Mouse (Mus musculus) heart, adult 2 months (tissue): ENCODE results near the gene Tcf7l1. TPM values are rescaled to one million over a fixed set of nuclear protein-coding genes. Genes with fewer than 3 reads are reported as not detected.

Experiments used
- DNase-seq, 2 experiments: peaks; one replicate each; pipeline ENCODE4 v3.0.0; 2021
- H3K27ac ChIP-seq: fragments of 200-600 bp; 2 replicates; pipeline ENCODE4 v1.8.1; 2022
- H3K27me3 ChIP-seq: fragments of 200-500 bp; 2 replicates; pipeline ENCODE4 v1.6.1; 2012; ENCODE audit warnings: mild to moderate bottlenecking, low read length, inconsistent platforms, mixed read lengths; ENCODE audit not compliant: control insufficient read depth, insufficient read depth
- H3K36me3 ChIP-seq: fragments of 200-500 bp; 2 replicates; pipeline ENCODE4 v1.6.1; 2012; ENCODE audit warnings: low read length, inconsistent platforms; ENCODE audit not compliant: control insufficient read depth, insufficient read depth
- H3K4me1 ChIP-seq: fragments of 200-500 bp; 2 replicates; pipeline ENCODE4 v1.6.1; 2011; ENCODE audit warnings: low read length; ENCODE audit not compliant: control insufficient read depth, insufficient read depth
- H3K4me3 ChIP-seq: fragments of 200-600 bp; 2 replicates; pipeline ENCODE4 v1.8.1; 2022
- H3K79me2 ChIP-seq: fragments of 200-500 bp; replicated peaks from 2 replicates; pipeline ENCODE4 v1.6.1; 2012; ENCODE audit warnings: mild to moderate bottlenecking, inconsistent platforms, low read length, moderate library complexity, mixed read lengths; ENCODE audit not compliant: control insufficient read depth, insufficient read depth
- H3K9ac ChIP-seq: fragments of 200-500 bp; 2 replicates; pipeline ENCODE4 v1.6.1; 2012; ENCODE audit warnings: low read depth, mild to moderate bottlenecking, control low read depth, inconsistent platforms, low read length, mixed read lengths
- CTCF ChIP-seq: fragments of 200-600 bp; IDR thresholded peaks from 2 replicates; pipeline ENCODE4 v1.8.1; 2022; ENCODE audit warnings: antibody characterized with exemption, mild to moderate bottlenecking, moderate library complexity
- EP300 ChIP-seq: fragments of 200-500 bp; IDR thresholded peaks from 2 replicates; pipeline ENCODE4 v1.6.1; 2011; ENCODE audit warnings: low read depth, low read length, control low read depth; ENCODE audit not compliant: insufficient read depth
- POLR2A ChIP-seq: fragments of 200-500 bp; IDR thresholded peaks from 2 replicates; pipeline ENCODE4 v1.6.1; 2011; ENCODE audit warnings: mild to moderate bottlenecking, low read depth, low read length, control low read depth; ENCODE audit not compliant: insufficient read depth
- WGBS: fragments of 180-500 bp; shearing (Covaris S2); methylation state at CpG from one replicate; pipeline ENCODE4 v1.1.7; 2018; 5-methylcytosine and 5-hydroxymethylcytosine counted together
- intact Hi-C: fragments of 180-260 bp; cut with DNase I; formaldehyde crosslinking; loops from one replicate; pipeline ENCODE4 v1.15.1; 2025
- polyA plus RNA-seq: library from polyadenylated mRNA; depleted of rRNA; stranded (reverse); fragments of >200 nt; gene quantifications from 2 replicates; pipeline ENCODE4 v1.2.3, GENCODE M21; 2012
- total RNA-seq, 2 experiments: library from RNA; stranded (reverse); gene quantifications; 2 replicates each; pipeline ENCODE4 v1.2.3; 2021

The Tcf7l1 gene
- total and polyA plus RNA-seq, 3 experiments, result 8.8 to 17.7 (median 10.0) TPM

GRCm38 (mm10) chr6:72747814-72748213, 41.2 kb downstream of the Tcf7l1 start:
- no peaks in the 10 kb centered on the region for H3K27me3 ChIP-seq
- H3K79me2 ChIP-seq, result no peaks in the 10 kb centered on the region; the same call in 1 of the 2 replicates
- H3K4me3 ChIP-seq, result no peak overlapping the region
- H3K4me1 ChIP-seq, result peaks cover 20% of the 10 kb centered on the region
- TF ChIP-seq POLR2A (no peak), CTCF (no peak), EP300 (no peak)
- WGBS, result 60% methylated on average over 11 of the region's 11 CpGs
- H3K9ac ChIP-seq, result no peak overlapping the region
- H3K27ac ChIP-seq, result no peak overlapping the region
- DNase-seq, result no peak
- intact Hi-C loops, result loop anchor here (5.0 kb wide), 1 partner anchor 76 kb away; no protein-coding TSS in a partner anchor
- no peaks in the 10 kb centered on the region; the same call in 1 of the 2 replicates for H3K36me3 ChIP-seq

- H3K36me3 ChIP-seq, result no peaks in the 10 kb centered on the region; the same call in 1 of the 2 replicates
- H3K79me2 ChIP-seq, result no peaks in the 10 kb centered on the region; the same call in 1 of the 2 replicates
- 64% methylated on average over 4 of the region's 4 CpGs for WGBS
- TF ChIP-seq CTCF, result no peak
- TF ChIP-seq EP300, result no peak
- no peak for TF ChIP-seq POLR2A
- no peaks in the 10 kb centered on the region for H3K27me3 ChIP-seq
- no peak overlapping the region for H3K27ac ChIP-seq
- peaks cover 20% of the 10 kb centered on the region for H3K4me1 ChIP-seq
- DNase-seq, result no peak
- intact Hi-C loops, result loop anchor here (5.0 kb wide), 1 partner anchor 75 kb away; no protein-coding TSS in a partner anchor
- no peak overlapping the region for H3K4me3 ChIP-seq
- H3K9ac ChIP-seq, result no peak overlapping the region
Observed at GRCm38 (mm10) chr6:72747156-72747555, 41.9 kb downstream of the Tcf7l1 start.

- intact Hi-C loops, result loop anchor here (2.0 to 5.0 kb wide), 2 partner anchors 43 to 73 kb away; partner anchors contain the start of gene Tcf7l1
- Histone ChIP-seq H3K27me3 (no peaks in the 10 kb centered on the region), H3K36me3 (no peaks in the 10 kb centered on the region; the same call in 1 of the 2 replicates), H3K4me3 (no peak overlapping the region), H3K27ac (no peak overlapping the region), H3K4me1 (peaks cover 25% of the 10 kb centered on the region), H3K79me2 (no peaks in the 10 kb centered on the region), H3K9ac (no peak overlapping the region)
- WGBS, result 50% methylated on average over 12 of the region's 12 CpGs
- TF ChIP-seq EP300, result no peak
- peak; percentile 24 for TF ChIP-seq CTCF
- TF ChIP-seq POLR2A, result no peak
- DNase-seq, result no peak
Observed at GRCm38 (mm10) chr6:72745781-72746180, 43.3 kb downstream of the Tcf7l1 start.

- H3K27ac ChIP-seq, result no peak overlapping the region
- TF ChIP-seq EP300 (no peak), CTCF (no peak), POLR2A (no peak)
- peaks cover 28% of the 10 kb centered on the region for H3K4me1 ChIP-seq
- no peak overlapping the region for H3K9ac ChIP-seq
- H3K79me2 ChIP-seq, result no peaks in the 10 kb centered on the region
- no peak overlapping the region for H3K4me3 ChIP-seq
- WGBS, result 40% methylated on average over 10 of the region's 10 CpGs
- no peak for DNase-seq
- intact Hi-C loops, result loop anchor here (2.0 kb wide), 1 partner anchor 45 kb away; the partner anchor contains the start of gene Tcf7l1
- H3K27me3 ChIP-seq, result no peaks in the 10 kb centered on the region
- no peaks in the 10 kb centered on the region; the same call in 1 of the 2 replicates for H3K36me3 ChIP-seq
Observed at GRCm38 (mm10) chr6:72744144-72744800, 44.8 kb downstream of the Tcf7l1 start.

- no peak overlapping the region for H3K9ac ChIP-seq
- H3K27me3 ChIP-seq, result no peaks in the 10 kb centered on the region
- intact Hi-C loops, result loop anchor here (2.0 kb wide), 1 partner anchor 45 kb away; the partner anchor contains the start of gene Tcf7l1
- H3K4me1 ChIP-seq, result peaks cover 24% of the 10 kb centered on the region
- TF ChIP-seq CTCF, result no peak
- 39% methylated on average over 3 of the region's 3 CpGs for WGBS
- no peaks in the 10 kb centered on the region for H3K79me2 ChIP-seq
- no peak overlapping the region for H3K27ac ChIP-seq
- no peak for DNase-seq
- no peak overlapping the region for H3K4me3 ChIP-seq
- H3K36me3 ChIP-seq, result no peaks in the 10 kb centered on the region; the same call in 1 of the 2 replicates
Observed at GRCm38 (mm10) chr6:72743624-72744041, 45.4 kb downstream of the Tcf7l1 start.

GRCm38 (mm10) chr6:72742331-72742730, 46.7 kb downstream of the Tcf7l1 start:
- no peak overlapping the region for H3K9ac ChIP-seq
- no peak overlapping the region for H3K4me3 ChIP-seq
- H3K27me3 ChIP-seq, result no peaks in the 10 kb centered on the region
- H3K79me2 ChIP-seq, result peaks cover 1% of the 10 kb centered on the region; the same call in 1 of the 2 replicates
- no peak overlapping the region for H3K27ac ChIP-seq
- no peaks in the 10 kb centered on the region for H3K36me3 ChIP-seq
- no peak for TF ChIP-seq POLR2A
- TF ChIP-seq CTCF, result no peak
- no peak for TF ChIP-seq EP300
- 46% methylated on average over 7 of the region's 7 CpGs for WGBS
- peaks cover 20% of the 10 kb centered on the region for H3K4me1 ChIP-seq
- no peak for DNase-seq
- intact Hi-C loops, result no loop called here
